Mouse (Mus musculus) left cerebral cortex, postnatal 14 days (tissue): ENCODE data around the gene Rpl31. TPM values are rescaled to one million over a fixed set of nuclear protein-coding genes. Genes with fewer than 3 reads are reported as not detected.

Experiments used
- DNase-seq, 2 experiments: peaks; one replicate each; pipeline ENCODE4 v3.0.0; 2021 to 2022; ENCODE audit warnings: low spot score in 2 of 2, mixed read lengths in 1 of 2
- intact Hi-C: fragments of 180-260 bp; cut with DNase I; formaldehyde crosslinking; loops from one replicate; pipeline ENCODE4 v1.15.1; 2025
- total RNA-seq, 2 experiments: library from RNA; stranded (reverse); gene quantifications; 2 replicates each; pipeline ENCODE4 v1.2.3; 2021

The Rpl31 gene
- total RNA-seq, 2 experiments from 2014 or later, result 398 to 437 TPM

DNA sequence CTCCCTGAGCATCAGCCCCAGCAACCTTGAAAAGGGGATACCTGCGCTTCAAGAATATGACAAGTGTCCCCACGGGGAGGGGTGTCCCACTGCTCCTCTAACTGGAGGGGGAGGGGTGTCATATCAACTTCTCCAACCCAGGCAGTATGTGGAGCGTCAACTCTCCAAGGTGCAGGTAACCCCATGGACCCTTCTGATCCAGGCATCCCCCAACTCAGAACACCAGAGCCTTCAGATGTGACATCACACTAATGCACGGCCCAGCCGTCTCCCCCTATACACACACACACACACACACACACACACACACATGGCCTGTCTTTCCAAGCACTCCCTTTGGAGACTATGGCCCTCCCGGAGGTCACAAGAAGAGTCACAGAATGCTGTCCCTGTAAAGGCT is 24.0 kb downstream of the Rpl31 start:
- intact Hi-C loops, result loop anchor here (5.0 kb wide), 2 partner anchors 111 to 131 kb away; no protein-coding TSS in a partner anchor
- no peak for DNase-seq

DNA sequence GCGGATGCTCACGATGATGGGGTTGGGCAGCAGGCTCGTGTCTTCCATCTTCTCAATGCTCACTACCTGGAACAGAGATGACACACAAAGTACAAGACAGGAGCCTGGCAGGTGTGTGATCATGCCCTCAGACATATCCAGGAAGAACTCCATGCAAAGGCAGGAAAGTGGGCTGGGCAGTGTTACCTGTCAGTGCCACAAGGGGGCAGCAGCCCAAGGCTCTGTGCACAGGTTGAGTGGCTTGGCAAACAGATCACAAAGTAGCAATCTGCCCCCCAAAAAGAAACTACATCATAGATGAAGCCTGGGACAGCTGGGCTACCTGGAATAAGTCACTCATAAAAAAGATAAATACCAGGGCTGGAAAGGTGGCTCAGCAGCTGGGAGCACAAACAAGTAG is 24.5 kb downstream of the Rpl31 start:
- intact Hi-C loops, result loop anchor here (5.0 kb wide), 2 partner anchors 110 to 130 kb away; no protein-coding TSS in a partner anchor

DNA sequence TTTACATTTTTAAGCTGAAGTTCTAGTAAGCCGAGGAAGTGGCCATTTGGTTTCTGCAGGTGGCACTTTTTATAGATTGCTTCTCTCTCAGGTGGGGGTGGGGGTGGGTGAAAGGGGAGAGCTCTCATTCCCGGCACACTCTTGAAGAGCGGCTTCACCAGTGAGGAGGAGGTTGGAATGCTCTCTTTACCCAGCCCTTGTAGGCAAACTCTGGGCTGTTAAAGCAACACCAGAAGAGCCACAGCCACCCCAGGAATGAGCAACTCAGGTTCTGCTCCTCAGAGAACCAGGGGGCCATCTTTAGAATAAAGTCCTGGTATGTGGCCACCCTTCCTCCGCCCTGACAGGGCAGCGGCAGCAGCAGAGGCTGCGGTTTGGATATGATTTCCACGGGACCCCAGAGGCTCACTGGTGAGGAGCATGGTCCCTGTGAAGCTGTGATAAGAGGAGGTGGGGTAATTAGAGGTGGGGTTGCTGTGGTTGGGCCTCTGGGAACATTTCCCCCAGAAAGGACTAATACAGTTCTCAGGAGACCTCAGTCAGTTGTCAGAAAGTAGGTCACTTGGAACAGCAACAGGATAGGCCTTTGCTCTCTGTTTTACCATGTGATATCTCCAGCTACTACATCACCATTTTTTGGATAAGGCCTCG is 25.7 kb downstream of the Rpl31 start:
- DNase-seq, result no peak
- intact Hi-C loops, result loop anchor here (5.0 kb wide), 2 partner anchors 109 to 129 kb away; no protein-coding TSS in a partner anchor

More for the DNA sequence above, 24.5 kb downstream of the Rpl31 start:
- peak; percentile 77 to 87 for DNase-seq

DNA sequence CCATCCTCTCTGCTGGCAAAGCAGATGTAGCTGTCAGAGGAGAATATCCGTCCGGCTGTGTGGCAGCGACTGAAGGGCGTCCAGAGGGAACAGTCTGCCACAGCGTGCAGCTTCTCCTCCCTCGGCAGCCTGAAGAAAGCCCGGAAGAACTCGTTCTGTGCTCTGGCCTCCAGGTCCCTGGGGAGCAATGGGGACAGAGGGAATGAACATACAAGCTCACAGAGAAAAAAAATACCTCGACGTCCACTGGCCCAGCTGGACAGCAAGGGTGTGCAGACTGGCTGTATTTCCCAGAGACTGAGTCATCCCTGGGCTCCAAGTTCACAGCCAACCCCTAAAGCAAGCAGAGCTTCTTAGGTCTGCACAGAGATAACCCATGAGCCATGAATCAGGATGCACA is 26.5 kb downstream of the Rpl31 start:
- intact Hi-C loops, result loop anchor here (5.0 kb wide), 2 partner anchors 108 to 128 kb away; no protein-coding TSS in a partner anchor
- DNase-seq, result no peak

DNA sequence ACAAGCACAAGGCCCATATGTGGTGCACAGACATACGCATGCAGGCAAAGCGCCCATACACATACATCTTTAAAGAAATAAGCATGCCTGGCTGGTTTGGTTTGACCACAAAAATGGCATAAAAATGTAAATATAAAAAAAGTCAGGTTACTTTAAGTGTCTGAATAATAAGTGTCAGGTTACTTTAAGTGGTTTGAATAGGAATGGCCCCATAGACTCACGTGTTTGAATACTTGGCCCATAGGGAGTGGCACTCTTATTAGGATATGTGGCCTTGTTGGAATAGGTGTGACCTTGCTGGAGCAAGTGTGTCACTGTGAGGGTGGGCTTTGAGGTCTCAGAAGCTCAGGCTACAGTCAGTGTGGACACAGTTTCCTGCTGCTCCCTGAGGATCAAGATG is 27.0 kb downstream of the Rpl31 start:
- no peak for DNase-seq
- intact Hi-C loops, result loop anchor here (5.0 kb wide), 2 partner anchors 108 to 128 kb away; no protein-coding TSS in a partner anchor

DNA sequence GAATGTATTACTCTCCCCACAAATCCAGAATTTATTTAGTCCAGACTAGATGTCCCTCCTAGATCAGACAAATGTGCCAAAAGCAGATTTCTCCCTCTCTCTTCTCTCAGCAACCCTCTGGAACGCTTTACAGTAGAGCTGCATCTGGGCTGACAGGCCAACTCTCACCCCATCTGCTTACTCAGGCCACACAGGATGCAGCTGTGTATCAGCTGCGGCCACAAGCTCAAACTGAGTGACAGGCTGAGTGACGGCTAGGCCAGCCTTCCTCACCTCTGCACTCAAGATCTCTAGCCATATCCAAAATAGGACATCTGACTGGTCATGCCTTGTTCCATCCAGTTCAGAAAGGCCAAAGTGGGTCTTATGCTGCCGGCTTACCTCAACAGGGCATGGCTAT is 28.7 kb downstream of the Rpl31 start:
- intact Hi-C loops, result no loop called here
- DNase-seq, result no peak

DNA sequence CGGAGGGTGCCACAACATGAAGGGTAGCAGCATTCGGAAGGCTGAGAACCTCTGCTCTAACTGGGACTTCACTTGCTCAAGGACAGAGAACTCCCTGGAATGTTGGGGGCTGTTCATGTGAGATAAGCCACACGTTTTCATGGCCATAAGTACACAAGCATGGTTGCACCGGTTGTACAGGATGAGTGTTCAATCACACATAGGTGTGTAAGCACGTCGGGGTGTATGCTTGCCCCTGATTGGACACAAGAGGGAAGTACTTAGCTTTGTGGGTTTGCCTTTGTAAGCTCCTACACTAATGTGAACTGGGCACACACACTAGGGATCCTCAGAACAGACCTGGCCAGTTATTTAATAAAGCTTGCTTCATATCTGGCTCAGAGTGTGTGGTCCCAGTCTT is 30.6 kb downstream of the Rpl31 start:
- no peak for DNase-seq
- intact Hi-C loops, result no loop called here

DNA sequence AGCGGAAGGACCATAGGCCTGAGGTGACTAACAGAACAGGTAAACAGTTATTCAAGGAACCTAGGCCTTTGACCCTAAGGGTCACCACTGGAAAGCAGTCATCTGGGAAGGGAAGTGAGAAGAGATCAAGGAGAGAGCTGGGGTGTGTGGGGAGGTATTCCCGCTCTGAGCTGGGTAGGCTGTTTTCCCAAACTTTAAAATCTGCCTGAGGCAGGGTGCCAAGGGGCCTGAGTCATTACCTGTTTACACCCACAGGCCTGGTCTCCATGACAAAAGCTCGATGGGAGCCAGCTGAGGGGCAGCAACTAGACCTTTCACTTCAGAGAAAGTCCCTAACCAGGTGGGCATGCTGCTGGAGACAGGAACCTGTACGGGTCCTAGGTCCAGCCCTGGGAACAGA is 31.6 kb downstream of the Rpl31 start:
- DNase-seq, result no peak
- intact Hi-C loops, result no loop called here

DNA sequence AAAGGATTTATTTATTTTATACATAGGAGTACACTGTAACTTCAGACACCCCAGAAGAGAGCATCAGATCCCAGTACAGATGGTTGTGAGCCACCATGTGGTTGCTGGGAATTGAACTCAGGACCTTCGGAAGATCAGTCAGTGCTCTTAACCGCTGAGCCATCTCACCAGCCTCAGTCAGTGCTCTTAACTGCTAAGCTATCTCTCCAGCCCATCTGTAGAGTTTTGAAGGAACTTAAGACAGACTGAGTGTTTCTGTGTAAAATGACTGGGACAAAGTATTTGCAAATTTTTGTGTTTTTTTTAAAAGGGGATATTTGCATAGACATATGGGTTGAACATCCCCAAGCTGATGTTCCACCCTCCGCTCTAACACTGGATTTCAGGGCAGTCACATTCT is 32.5 kb downstream of the Rpl31 start:
- DNase-seq, result no peak
- intact Hi-C loops, result no loop called here

DNA sequence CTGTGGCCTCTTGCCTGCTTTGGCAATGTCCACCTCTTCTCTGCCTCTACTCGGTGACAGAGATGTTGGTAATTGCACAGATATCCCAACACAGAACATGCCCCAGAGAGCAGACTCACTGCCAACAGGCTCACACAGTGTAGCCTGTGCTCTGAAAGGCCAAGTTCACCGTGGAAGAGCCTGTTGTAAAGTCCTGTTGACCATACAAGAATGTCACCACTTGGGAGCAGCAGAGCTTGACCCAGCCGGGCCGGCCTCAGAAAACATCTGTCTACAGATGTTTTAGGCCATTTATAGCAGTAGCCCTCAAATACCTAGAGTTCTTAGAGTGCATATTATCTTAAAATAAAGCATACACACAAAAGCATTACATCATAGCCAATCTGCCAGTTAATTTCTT is 39.5 kb downstream of the Rpl31 start:
- intact Hi-C loops, result no loop called here
- DNase-seq, result no peak

DNA sequence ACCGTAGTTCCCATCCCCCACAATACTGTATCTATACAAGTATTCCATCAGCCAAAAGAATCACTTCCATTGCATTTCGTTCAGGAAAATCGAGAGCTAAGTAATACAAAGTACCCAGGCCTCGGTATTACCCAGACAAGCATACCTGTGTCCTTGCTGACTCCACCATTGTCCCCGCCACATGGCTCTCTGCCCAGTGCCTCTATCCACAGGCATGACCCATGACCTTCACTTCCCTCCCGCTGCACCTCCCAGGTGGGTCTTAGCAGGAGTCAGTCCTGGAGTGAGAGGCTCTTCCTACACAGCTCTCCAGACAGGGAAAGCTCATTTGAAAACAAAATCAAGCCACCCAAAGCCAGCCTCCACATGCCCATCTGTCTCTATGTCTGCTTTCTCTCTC is 40.5 kb downstream of the Rpl31 start:
- no peak for DNase-seq
- intact Hi-C loops, result no loop called here

DNA sequence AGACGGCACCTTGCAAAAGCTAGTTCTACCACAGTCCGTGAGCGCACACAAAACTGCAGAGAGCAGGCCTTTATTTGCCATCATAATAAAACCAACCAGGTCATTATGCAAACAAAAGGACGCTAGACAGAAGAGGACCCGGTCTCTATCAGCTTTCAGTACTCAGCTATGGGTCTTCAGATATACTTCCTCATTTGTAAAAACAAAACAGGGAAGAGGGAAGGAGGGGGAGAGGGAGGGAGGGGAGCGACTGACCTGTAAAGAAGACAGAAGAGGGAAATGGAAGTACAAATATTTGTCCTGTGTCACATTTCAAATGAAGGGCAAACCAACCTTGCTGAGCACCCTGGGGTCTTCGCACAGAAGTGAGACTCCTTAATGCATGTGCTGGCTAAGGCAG is 41.0 kb downstream of the Rpl31 start:
- DNase-seq, result no peak
- intact Hi-C loops, result no loop called here

DNA sequence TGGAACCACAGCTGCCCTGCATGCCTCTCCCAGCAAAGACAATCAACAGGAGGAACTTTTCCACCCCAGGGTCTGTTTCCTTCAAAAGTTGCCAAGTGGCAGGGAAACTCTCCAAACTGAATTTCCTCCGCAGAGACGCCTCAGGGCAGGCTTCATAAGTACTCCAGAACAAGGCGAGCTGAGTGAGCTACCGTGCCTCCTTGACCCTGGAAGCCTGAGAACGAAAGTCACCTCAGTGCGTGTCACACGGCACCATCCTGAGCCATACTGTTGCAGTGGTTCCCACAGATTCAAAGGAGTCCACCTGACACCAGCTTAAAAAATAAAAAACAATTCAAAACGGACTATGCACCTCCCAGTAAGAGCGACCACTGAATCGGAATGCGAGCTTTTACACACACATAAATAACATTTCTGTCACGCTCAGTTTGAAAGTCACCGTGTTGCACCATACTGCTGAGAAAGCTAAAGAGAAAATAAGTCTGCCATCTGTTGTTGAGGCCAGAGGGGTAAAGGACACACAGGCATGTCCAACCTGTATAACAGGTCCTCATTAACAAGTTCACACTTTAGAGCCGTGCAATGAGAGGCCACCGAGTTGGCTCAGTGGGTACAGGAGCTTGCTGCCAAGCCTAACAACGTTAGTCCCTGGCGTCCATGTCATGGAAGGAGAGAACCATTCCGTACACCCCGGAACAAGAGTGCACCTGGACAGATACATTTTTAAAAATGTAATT is 42.6 kb downstream of the Rpl31 start:
- DNase-seq, result no peak
- intact Hi-C loops, result no loop called here

DNA sequence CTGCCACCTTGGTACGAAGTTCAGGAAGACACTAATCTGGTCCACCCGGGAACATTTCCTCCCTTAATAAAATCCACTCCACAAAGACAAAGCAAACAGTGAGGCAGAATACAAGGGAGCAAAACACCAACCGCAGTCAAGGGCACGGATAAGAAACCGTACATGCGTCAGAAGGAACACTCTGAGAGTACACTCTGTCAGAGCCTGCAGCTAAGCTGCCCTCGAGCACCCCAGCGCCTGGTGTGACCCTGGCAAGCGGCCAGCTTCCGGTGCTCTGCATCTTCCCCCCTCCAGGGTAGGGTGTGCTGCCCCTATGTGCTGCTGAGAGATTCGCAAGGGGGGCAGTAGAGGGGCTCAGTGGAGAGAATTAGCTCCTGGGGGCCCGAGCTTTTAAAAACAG is 50.2 kb downstream of the Rpl31 start:
- DNase-seq, result peak; percentile 21 to 34

DNA sequence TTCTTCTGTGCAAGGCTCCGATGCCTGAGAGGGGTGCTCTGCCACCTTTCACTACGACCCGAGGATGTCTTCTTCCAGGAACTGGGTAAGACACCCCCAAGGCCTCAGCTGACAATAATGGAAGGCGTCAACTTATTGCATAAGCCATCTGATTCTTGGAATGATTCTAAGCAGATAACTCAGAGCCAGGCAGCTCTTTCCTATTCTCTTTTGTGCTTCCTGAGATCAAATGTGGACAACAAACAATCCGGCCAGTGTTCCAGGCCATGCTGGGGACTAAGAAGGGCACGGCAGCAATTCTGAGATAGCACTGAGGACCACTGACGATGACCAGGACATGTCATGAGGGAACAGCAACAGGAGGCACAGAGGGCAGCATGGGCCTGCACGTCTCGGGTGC is 51.2 kb downstream of the Rpl31 start:
- DNase-seq, result no peak
- intact Hi-C loops, result no loop called here

More for the DNA sequence above, 50.2 kb downstream of the Rpl31 start:
- intact Hi-C loops, result no loop called here

DNA sequence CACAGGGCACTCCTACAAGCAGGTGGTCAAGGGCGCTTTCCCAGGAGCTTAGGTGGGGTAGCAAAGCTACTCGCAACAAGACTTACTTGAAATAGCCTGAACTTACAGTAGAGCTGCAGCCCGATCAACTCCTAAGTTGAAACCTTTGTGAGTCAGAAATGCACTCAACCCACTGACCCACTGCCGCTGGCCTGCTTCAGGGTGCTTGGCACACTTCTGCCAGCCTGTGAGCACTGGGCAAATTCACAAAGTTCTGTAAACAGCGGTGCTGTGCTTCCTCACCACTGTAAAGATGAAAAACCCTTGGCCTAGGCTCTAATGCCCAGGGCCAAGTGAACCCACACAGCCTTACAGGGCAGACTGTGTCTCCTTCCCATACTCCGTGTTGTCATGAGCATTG is 53.3 kb downstream of the Rpl31 start:
- no peak for DNase-seq
- intact Hi-C loops, result no loop called here

Other genes with a start within 250 kb of the Rpl31 start
- 10 to 100 TPM; 52.9 to 54.5 TPM for gene Npas2, start 174.1 kb upstream of the Rpl31 start, total RNA-seq
- 10 to 100 TPM; 13.9 to 16.8 TPM for gene Tbc1d8, start 110.9 kb downstream of the Rpl31 start, total RNA-seq
- 10 to 100 TPM; 23.1 to 25.9 TPM for gene Cnot11, start 167.2 kb downstream of the Rpl31 start, total RNA-seq
- gene Rnf149, start 209.6 kb downstream of the Rpl31 start, total RNA-seq, result 10 to 100 TPM; 24.3 to 29.3 TPM